Comparison of ENCODE assay signal across 38 mouse cellular contexts in the genomic region with DNA sequence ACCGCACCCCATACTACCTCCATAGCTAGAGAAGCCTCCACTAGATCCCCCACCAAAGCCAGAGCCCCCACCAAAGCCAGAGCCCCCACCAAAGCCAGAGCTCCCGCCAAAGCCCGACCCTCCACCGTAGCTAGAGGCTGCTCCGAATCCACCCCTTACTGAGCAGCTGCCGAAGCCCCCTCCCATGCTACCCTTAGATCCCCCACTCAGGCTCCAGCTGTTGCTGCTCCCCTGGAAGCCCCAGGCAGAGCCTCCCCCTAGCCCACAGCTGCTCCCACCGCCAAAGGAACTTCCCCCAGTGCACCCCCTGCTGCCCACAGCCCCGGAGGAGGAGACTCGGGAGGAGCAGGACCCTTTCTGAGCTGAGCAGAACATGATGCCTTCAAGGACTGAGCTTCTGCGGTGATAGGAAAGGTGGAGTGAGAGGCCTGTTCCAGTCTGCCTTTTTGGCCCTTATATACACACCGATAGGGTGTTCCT. TPM values are rescaled to one million over a fixed set of nuclear protein-coding genes. Genes with fewer than 3 reads are reported as not detected.
DNase-seq lines count a peak whose midpoint lies in the region; ATAC-seq and TF ChIP-seq lines count a peak whose summit lies in the region.
"Had no signal": no experiment of that assay in that cellular context is flagged by ENCODE, and none has a peak within 500 bp of the region (broad histone marks: within the 10 kb centered on the region; RNA-seq: fewer than 3 reads in every experiment).

A gene (minus strand): TSS at position 430 of the 480 bp plus-strand sequence.

- H3K27ac ChIP-seq in intestine, embryonic 15.5 days = no peak within 1 kb of the TSS
- no peak within 1 kb of the TSS for H3K27ac ChIP-seq in intestine, postnatal 0 days (ENCODE audit: low read depth, low read length)
- no peak within 1 kb of the TSS for H3K27ac ChIP-seq in thymus, adult 2 months (ENCODE audit: control insufficient read depth, insufficient read depth, low read length)
- H3K27ac ChIP-seq in embryonic facial prominence, embryonic 14.5 days (replicated peaks; ENCODE audit: low read depth, low read length) = no peak within 1 kb of the TSS
- H3K27ac ChIP-seq in stomach, embryonic 15.5 days = no peak within 1 kb of the TSS
- H3K27ac ChIP-seq: gastrocnemius, adult 2 months; hindbrain, embryonic 12.5 days; hindbrain, postnatal 0 days; left cerebral cortex, adult 2 months; lung, embryonic 15.5 days; midbrain, embryonic 12.5 days; neural tube, embryonic 13.5 days had no signal

- no peak for ATAC-seq in intestine, embryonic 15.5 days
- no peak for ATAC-seq in intestine, postnatal 0 days
- ATAC-seq in embryonic facial prominence, embryonic 14.5 days (ENCODE audit: low read depth) = no peak
- 0 out of 2 replicates have a peak, but pooled peaks have one; percentile 2 for ATAC-seq in stomach, embryonic 15.5 days (ENCODE audit: insufficient read depth, low FRiP score, low read depth)
- ATAC-seq: CD4-positive, CD25-positive, alpha-beta regulatory T cell, adult 4 months; forebrain, embryonic 14.5 days; hindbrain, postnatal 0 days; intestine, embryonic 16.5 days had no signal

- no peaks in the 10 kb centered on the region for H3K36me3 ChIP-seq in intestine, embryonic 15.5 days
- no peaks in the 10 kb centered on the region for H3K36me3 ChIP-seq in intestine, postnatal 0 days (ENCODE audit: control insufficient read depth, insufficient read depth)
- no peaks in the 10 kb centered on the region for H3K36me3 ChIP-seq in thymus, adult 2 months (ENCODE audit: control insufficient read depth, insufficient read depth, low read length)
- no peaks in the 10 kb centered on the region for H3K36me3 ChIP-seq in embryonic facial prominence, embryonic 14.5 days (ENCODE audit: control insufficient read depth, insufficient read depth, low read length)
- no peaks in the 10 kb centered on the region for H3K36me3 ChIP-seq in stomach, embryonic 15.5 days
- H3K36me3 ChIP-seq: hindbrain, embryonic 12.5 days; lung, embryonic 15.5 days; midbrain, embryonic 12.5 days; neural tube, embryonic 13.5 days had no signal

- 0 out of 2 replicates have a peak within 1 kb of the TSS, but pooled peaks have one; percentile 24 for H3K4me2 ChIP-seq in intestine, embryonic 15.5 days (replicated peaks)
- no peak within 1 kb of the TSS for H3K4me2 ChIP-seq in intestine, postnatal 0 days (replicated peaks; ENCODE audit: low read depth)
- H3K4me2 ChIP-seq in embryonic facial prominence, embryonic 14.5 days (ENCODE audit: low read depth, low read length) = no peak within 1 kb of the TSS
- H3K4me2 ChIP-seq in stomach, embryonic 15.5 days = no peak within 1 kb of the TSS
- H3K4me2 ChIP-seq: heart, embryonic 11.5 days; hindbrain, embryonic 12.5 days; liver, embryonic 11.5 days; lung, embryonic 15.5 days; midbrain, embryonic 12.5 days; neural tube, embryonic 13.5 days had no signal

- H3K4me3 ChIP-seq in intestine, embryonic 15.5 days (replicated peaks) = no peak within 1 kb of the TSS
- no peak within 1 kb of the TSS for H3K4me3 ChIP-seq in intestine, postnatal 0 days (ENCODE audit: low read depth, low read length)
- no peak within 1 kb of the TSS for H3K4me3 ChIP-seq in thymus, adult 2 months (ENCODE audit: control insufficient read depth, insufficient read depth, low read length)
- no peak within 1 kb of the TSS for H3K4me3 ChIP-seq in embryonic facial prominence, embryonic 14.5 days (ENCODE audit: low read depth, low read length)
- no peak within 1 kb of the TSS for H3K4me3 ChIP-seq in stomach, embryonic 15.5 days (replicated peaks)
- H3K4me3 ChIP-seq: gastrocnemius, adult 2 months; hindbrain, embryonic 12.5 days; left cerebral cortex, adult 2 months; lung, embryonic 15.5 days; midbrain, embryonic 12.5 days; neural tube, embryonic 13.5 days had no signal

- H3K27me3 ChIP-seq in intestine, embryonic 15.5 days (replicated peaks) = no peaks in the 10 kb centered on the region
- H3K27me3 ChIP-seq in intestine, postnatal 0 days (replicated peaks; ENCODE audit: control insufficient read depth, insufficient read depth, low read length) = no peaks in the 10 kb centered on the region
- H3K27me3 ChIP-seq in thymus, adult 2 months (ENCODE audit: control insufficient read depth, insufficient read depth, low read length) = no peaks in the 10 kb centered on the region
- no peaks in the 10 kb centered on the region for H3K27me3 ChIP-seq in embryonic facial prominence, embryonic 14.5 days (replicated peaks; ENCODE audit: control insufficient read depth, insufficient read depth, low read length)
- H3K27me3 ChIP-seq in stomach, embryonic 15.5 days (replicated peaks) = no peaks in the 10 kb centered on the region
- H3K27me3 ChIP-seq: hindbrain, embryonic 12.5 days; lung, embryonic 15.5 days; midbrain, embryonic 12.5 days; neural tube, embryonic 13.5 days had no signal

- 0 out of 2 replicates have a peak, but pooled peaks cover 2% of the 10 kb centered on the region for H3K4me1 ChIP-seq in intestine, embryonic 15.5 days (replicated peaks)
- no peaks in the 10 kb centered on the region for H3K4me1 ChIP-seq in intestine, postnatal 0 days (replicated peaks; ENCODE audit: control insufficient read depth, insufficient read depth, low read length)
- no peaks in the 10 kb centered on the region for H3K4me1 ChIP-seq in thymus, adult 2 months (replicated peaks; ENCODE audit: control insufficient read depth, insufficient read depth, low read length)
- peaks cover 3% of the 10 kb centered on the region; the same call in 1 of the 2 replicates for H3K4me1 ChIP-seq in embryonic facial prominence, embryonic 14.5 days (ENCODE audit: control insufficient read depth, insufficient read depth, low read length)
- no peaks in the 10 kb centered on the region for H3K4me1 ChIP-seq in stomach, embryonic 15.5 days
- H3K4me1 ChIP-seq: hindbrain, embryonic 12.5 days; lung, embryonic 15.5 days; midbrain, embryonic 12.5 days had no signal

- no peaks in the 10 kb centered on the region for H3K9me3 ChIP-seq in intestine, embryonic 15.5 days
- no peaks in the 10 kb centered on the region for H3K9me3 ChIP-seq in intestine, postnatal 0 days (ENCODE audit: control insufficient read depth)
- no peaks in the 10 kb centered on the region for H3K9me3 ChIP-seq in embryonic facial prominence, embryonic 14.5 days (ENCODE audit: control insufficient read depth, low read length)
- no peaks in the 10 kb centered on the region for H3K9me3 ChIP-seq in stomach, embryonic 15.5 days
- H3K9me3 ChIP-seq: hindbrain, embryonic 12.5 days; lung, embryonic 15.5 days; midbrain, embryonic 12.5 days; neural tube, embryonic 13.5 days had no signal

- H3K9ac ChIP-seq in intestine, embryonic 15.5 days = no peak within 1 kb of the TSS
- no peak within 1 kb of the TSS for H3K9ac ChIP-seq in intestine, postnatal 0 days (ENCODE audit: low read depth, low read length)
- no peak within 1 kb of the TSS for H3K9ac ChIP-seq in embryonic facial prominence, embryonic 14.5 days (ENCODE audit: low read depth, low read length)
- no peak within 1 kb of the TSS for H3K9ac ChIP-seq in stomach, embryonic 15.5 days
- H3K9ac ChIP-seq: hindbrain, embryonic 12.5 days; lung, embryonic 15.5 days; midbrain, embryonic 12.5 days; neural tube, embryonic 13.5 days had no signal

- WGBS in intestine, embryonic 15.5 days = 38% methylated on average over 11 of the region's 11 CpGs
- 41% methylated on average over 11 of the region's 11 CpGs for WGBS in intestine, postnatal 0 days
- 56% methylated on average over 11 of the region's 11 CpGs for WGBS in thymus, adult 2 months
- 46% methylated on average over 11 of the region's 11 CpGs for WGBS in embryonic facial prominence, embryonic 14.5 days
- 33% methylated on average over 11 of the region's 11 CpGs for WGBS in stomach, embryonic 15.5 days

- no peak for TF ChIP-seq CTCF in intestine, postnatal 0 days (IDR thresholded peaks at IDR 0.05; ENCODE audit: low read depth)
- no peak for TF ChIP-seq CTCF in thymus, adult 2 months (IDR thresholded peaks at IDR 0.05; ENCODE audit: borderline replicate concordance, control insufficient read depth, extremely low read depth, insufficient read depth, low read length, poor library complexity)

- no peak for TF ChIP-seq POLR2A in thymus, adult 2 months (IDR thresholded peaks at IDR 0.05; ENCODE audit: control insufficient read depth, extremely low read depth, insufficient read depth, low read length, poor library complexity)

- peak; percentile 2 for DNase-seq in thymus, postnatal 25 days
- no peak for DNase-seq in thymus, adult 2 months
- peak; percentile 48 for DNase-seq in embryonic facial prominence, embryonic 14.5 days (ENCODE audit: low spot score)
- no peak for DNase-seq in layer of hippocampus, adult 11-12 months (ENCODE audit: low spot score)
- DNase-seq in layer of hippocampus, adult 8-10 months (ENCODE audit: low spot score in 2 of 2) = no peak
- DNase-seq: adrenal gland, postnatal 14 days; cerebellum, adult 18-20 months; embryo, embryonic 11 days; gastrocnemius, adult 2 months; gastrocnemius, postnatal 36 days; heart, adult 18-20 months; heart, postnatal 36 days; kidney, adult 9 months; kidney, postnatal 14 days; lung, postnatal 36 days; right cerebral cortex, adult 18-20 months; right cerebral cortex, postnatal 4 days had no signal

RNA-seq across cellular contexts. Expression of the gene that starts here (rescaled TPM):
- polyA plus RNA-seq in intestine, embryonic 15.5 days (2015; fragmentation: Nextera tagmentation; extraction: Ambion mirVana) = 0.11 and 0.15 TPM in 2 replicates
- polyA plus RNA-seq in intestine, postnatal 0 days (2015; fragmentation: Nextera tagmentation; extraction: Ambion mirVana) = 0.08 TPM in 1 of 2 replicates, not detected in the other
- polyA plus RNA-seq in thymus, adult 2 months (2012; rRNA removed) = 0.10 and 0.12 TPM in 2 replicates
- 0.10 and 0.26 TPM in 2 replicates for polyA plus RNA-seq in embryonic facial prominence, embryonic 14.5 days (2014; fragmentation: Nextera tagmentation; extraction: Ambion mirVana)
- not detected in 2 replicates for polyA plus RNA-seq in stomach, embryonic 15.5 days (2015; fragmentation: Nextera tagmentation; extraction: Ambion mirVana)
- total RNA-seq in layer of hippocampus, adult 8-10 months (2022) = not detected
- total RNA-seq: adrenal gland, postnatal 14 days; gastrocnemius, adult 2 months; gastrocnemius, postnatal 36 days; heart, adult 18-20 months; heart, postnatal 36 days; hindbrain, postnatal 0 days; layer of hippocampus, adult 18-20 months; layer of hippocampus, postnatal 14 days; left cerebral cortex, adult 2 months; left cerebral cortex, postnatal 36 days; megakaryocyte, adult 5-6 weeks had no signal
- polyA plus RNA-seq: CD4-positive, CD25-positive, alpha-beta regulatory T cell, adult 4 months; forebrain, embryonic 14.5 days; heart, embryonic 11.5 days; heart, embryonic 16.5 days; hindbrain, embryonic 12.5 days; intestine, embryonic 16.5 days; liver, embryonic 11.5 days; liver, embryonic 16.5 days; lung, embryonic 15.5 days; midbrain, embryonic 12.5 days; spleen, adult 2 months had no signal

Comparison
In these comparisons a context has a peak if more than half of its experiments do, and no peak if none do; other contexts are left out.
1. Peak in DNase-seq in embryonic facial prominence, embryonic 14.5 days; RNA of the gene not detected or under 1 TPM.
2. Peak in ATAC-seq in stomach, embryonic 15.5 days; RNA of the gene not detected or under 1 TPM.